Comparison of ENCODE assay signal across 15 mouse cellular contexts in the genomic region with DNA sequence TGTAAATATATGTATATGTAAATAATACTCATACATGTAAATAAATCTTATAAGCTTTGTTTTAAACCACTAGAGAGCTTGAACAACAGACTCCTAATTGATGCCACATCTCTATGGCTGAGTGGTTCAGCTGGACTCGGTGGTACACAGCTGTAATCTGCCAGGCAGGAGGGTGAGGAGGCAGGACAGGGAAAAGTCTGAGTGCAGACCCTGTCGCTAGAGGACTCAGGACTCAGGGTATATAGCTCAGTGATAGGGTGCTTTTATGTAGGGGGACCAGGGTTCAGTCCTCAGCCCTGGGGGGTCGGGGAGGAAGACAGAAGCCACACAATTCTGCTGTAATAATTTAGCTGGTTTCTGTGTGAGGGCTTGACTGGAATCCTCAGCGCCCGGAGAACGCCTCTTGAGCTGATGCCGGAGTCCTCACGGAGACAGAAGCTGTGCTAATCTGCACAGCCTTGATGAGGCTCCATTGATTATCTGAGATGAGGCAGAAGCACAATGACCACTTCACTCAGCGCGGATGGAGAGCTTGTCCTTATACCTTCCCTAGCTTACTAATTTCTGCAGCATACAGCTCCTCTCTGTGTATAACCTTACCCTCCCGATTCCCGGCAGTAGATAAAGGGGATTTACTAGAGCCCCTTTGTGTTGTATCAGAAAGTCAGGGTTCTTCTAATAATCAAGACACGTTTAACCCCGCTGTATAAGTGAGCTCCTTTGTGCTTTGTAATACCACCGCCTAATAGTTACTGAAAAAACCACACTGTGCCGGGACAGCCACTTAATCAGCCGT.
DNase-seq lines count a peak whose midpoint lies in the region; ATAC-seq lines count a peak whose summit lies in the region.
"Had no signal": no experiment of that assay in that cellular context is flagged by ENCODE, and none has a peak within 500 bp of the region (broad histone marks: within the 10 kb centered on the region; RNA-seq: fewer than 3 reads in every experiment).

No protein-coding gene starts in this region.

- H3K27me3 ChIP-seq in forebrain, embryonic 10.5 days (ENCODE audit: poor library complexity, severe bottlenecking): no peaks in the 10 kb centered on the region
- no peaks in the 10 kb centered on the region for H3K27me3 ChIP-seq in hindbrain, embryonic 13.5 days
- no peaks in the 10 kb centered on the region for H3K27me3 ChIP-seq in midbrain, embryonic 14.5 days (ENCODE audit: control insufficient read depth, insufficient read depth, low read length)
- H3K27me3 ChIP-seq: limb, embryonic 13.5 days had no signal

- 33% methylated on average over 17 of the region's 17 CpGs for WGBS in forebrain, embryonic 10.5 days
- 42% methylated on average over 17 of the region's 17 CpGs for WGBS in hindbrain, embryonic 13.5 days
- WGBS in midbrain, embryonic 14.5 days: 23% methylated on average over 17 of the region's 17 CpGs

- H3K9me3 ChIP-seq in forebrain, embryonic 10.5 days: no peaks in the 10 kb centered on the region
- no peaks in the 10 kb centered on the region for H3K9me3 ChIP-seq in hindbrain, embryonic 13.5 days
- H3K9me3 ChIP-seq in midbrain, embryonic 14.5 days (ENCODE audit: control insufficient read depth, low read length): no peaks in the 10 kb centered on the region
- H3K9me3 ChIP-seq: limb, embryonic 13.5 days had no signal

- H3K4me3 ChIP-seq in forebrain, embryonic 10.5 days: peak overlapping the region; percentile 25; the same call in 1 of the 2 replicates
- peak overlapping the region; percentile 11 for H3K4me3 ChIP-seq in hindbrain, embryonic 13.5 days
- peak overlapping the region; percentile 5; the same call in 1 of the 2 replicates for H3K4me3 ChIP-seq in midbrain, embryonic 14.5 days (replicated peaks; ENCODE audit: low read depth, low read length)
- H3K4me3 ChIP-seq: limb, embryonic 13.5 days; myocyte had no signal

- peaks cover 29% of the 10 kb centered on the region for H3K4me1 ChIP-seq in forebrain, embryonic 10.5 days
- peaks cover 7% of the 10 kb centered on the region for H3K4me1 ChIP-seq in hindbrain, embryonic 13.5 days (replicated peaks)
- H3K4me1 ChIP-seq in midbrain, embryonic 14.5 days (ENCODE audit: control insufficient read depth, insufficient read depth, low read length): 0 out of 2 replicates have a peak, but pooled peaks cover 3% of the 10 kb centered on the region

- peak; percentile 70 for ATAC-seq in hindbrain, embryonic 13.5 days (ENCODE audit: low FRiP score)
- no peak; the same call in 1 of the 2 replicates for ATAC-seq in midbrain, embryonic 14.5 days (ENCODE audit: low FRiP score, low TSS enrichment)
- ATAC-seq: liver, postnatal 0 days had no signal

- H3K4me2 ChIP-seq in hindbrain, embryonic 13.5 days: peak overlapping the region; percentile 39
- H3K4me2 ChIP-seq in midbrain, embryonic 14.5 days (ENCODE audit: low read length): peak overlapping the region; percentile 48
- H3K4me2 ChIP-seq: limb, embryonic 13.5 days had no signal

- peak; percentile 25 for DNase-seq in Muller cell, postnatal 12 days (ENCODE audit: inconsistent ontology term)
- DNase-seq in forebrain, embryonic 10.5 days (ENCODE audit: extremely low spot score, low spot score): no peak
- DNase-seq in midbrain, embryonic 14.5 days: peak; percentile 58
- DNase-seq in cerebellum, adult 11 months: no peak
- no peak for DNase-seq in lung, postnatal 25 days (ENCODE audit: low spot score)
- DNase-seq in layer of hippocampus, postnatal 14 days (ENCODE audit: low spot score in 2 of 2): no peak
- DNase-seq in adrenal gland, postnatal 4 days (ENCODE audit: low spot score in 2 of 2): no peak
- DNase-seq: cerebellum, adult 9-10 months; liver, postnatal 0 days; thymus, postnatal 4 days had no signal

- peaks cover 8% of the 10 kb centered on the region for H3K36me3 ChIP-seq in forebrain, embryonic 10.5 days (replicated peaks)
- H3K36me3 ChIP-seq in hindbrain, embryonic 13.5 days: peaks cover 6% of the 10 kb centered on the region; the same call in 1 of the 2 replicates
- H3K36me3 ChIP-seq in midbrain, embryonic 14.5 days (ENCODE audit: control insufficient read depth, insufficient read depth, low read length): 0 out of 2 replicates have a peak, but pooled peaks cover 3% of the 10 kb centered on the region
- H3K36me3 ChIP-seq: limb, embryonic 13.5 days had no signal

- peak overlapping the region; percentile 63 for H3K27ac ChIP-seq in forebrain, embryonic 10.5 days
- H3K27ac ChIP-seq in hindbrain, embryonic 13.5 days: peak overlapping the region; percentile 70
- H3K27ac ChIP-seq in midbrain, embryonic 14.5 days (replicated peaks; ENCODE audit: low read depth, low read length): peak overlapping the region; percentile 67
- H3K27ac ChIP-seq: kidney, postnatal 0 days; limb, embryonic 13.5 days; macrophage had no signal

- peak overlapping the region; percentile 66 for H3K9ac ChIP-seq in hindbrain, embryonic 13.5 days
- H3K9ac ChIP-seq in midbrain, embryonic 14.5 days (replicated peaks; ENCODE audit: low read length): peak overlapping the region; percentile 50
- H3K9ac ChIP-seq: limb, embryonic 13.5 days; liver, postnatal 0 days had no signal

Comparison
In these comparisons a context has a peak if more than half of its experiments do, and no peak if none do; other contexts are left out.
1. DNase-seq: peak in Muller cell, postnatal 12 days (single experiment) and midbrain, embryonic 14.5 days (single experiment); none in forebrain, embryonic 10.5 days (single experiment), cerebellum, adult 11 months (single experiment), lung, postnatal 25 days (single experiment), layer of hippocampus, postnatal 14 days (0 of 2) and adrenal gland, postnatal 4 days (0 of 2).
2. Peak in every context shown above with its lines, with median percentiles within 50 percentile points of each other: H3K27ac ChIP-seq and H3K4me3 ChIP-seq.